Mouse (Mus musculus) T-helper 2 cell (primary cell): Measurements from ENCODE around the gene Itpkb.

Experiments used
- in situ Hi-C: fragments of 300-600 bp; cut with MboI, MseI; formaldehyde crosslinking; loops from one replicate; pipeline ENCODE4 v1.15.1; 2025; ENCODE audit warnings: high pct_unique_total_duplicates

Gene Itpkb

GRCm38 (mm10) chr1:180410306-180410705 is 80.0 kb downstream of the Itpkb start:
- in situ Hi-C loops: no loop called here

GRCm38 (mm10) chr1:180415064-180415463 is 84.8 kb downstream of the Itpkb start:
- in situ Hi-C loops: no loop called here

- in situ Hi-C loops: no loop called here
These were observed 85.6 kb downstream of the Itpkb start for GRCm38 (mm10) chr1:180415836-180416235.

GRCm38 (mm10) chr1:180417118-180417517 is 86.8 kb downstream of the Itpkb start:
- in situ Hi-C loops: no loop called here

GRCm38 (mm10) chr1:180419059-180419458 is 88.8 kb downstream of the Itpkb start:
- in situ Hi-C loops: no loop called here

- in situ Hi-C loops: loop anchor here (5.0 kb wide), 1 partner anchor 148 kb away; no protein-coding TSS in a partner anchor
These were observed 90.3 kb downstream of the Itpkb start for GRCm38 (mm10) chr1:180420496-180421164.

GRCm38 (mm10) chr1:180421165-180421909 is 91.1 kb downstream of the Itpkb start:
- in situ Hi-C loops: loop anchor here (5.0 kb wide), 1 partner anchor 149 kb away; no protein-coding TSS in a partner anchor

- in situ Hi-C loops: loop anchor here (5.0 kb wide), 1 partner anchor 150 kb away; no protein-coding TSS in a partner anchor
These were observed 92.0 kb downstream of the Itpkb start for GRCm38 (mm10) chr1:180422076-180422828.

GRCm38 (mm10) chr1:180423008-180423639 is 92.8 kb downstream of the Itpkb start:
- in situ Hi-C loops: loop anchor here (5.0 kb wide), 1 partner anchor 151 kb away; no protein-coding TSS in a partner anchor

- in situ Hi-C loops: loop anchor here (5.0 kb wide), 1 partner anchor 152 kb away; no protein-coding TSS in a partner anchor
These were observed 93.6 kb downstream of the Itpkb start for GRCm38 (mm10) chr1:180423931-180424330.

GRCm38 (mm10) chr1:180426405-180426804 is 96.1 kb downstream of the Itpkb start:
- in situ Hi-C loops: no loop called here

GRCm38 (mm10) chr1:180427685-180428084 is 97.4 kb downstream of the Itpkb start:
- in situ Hi-C loops: no loop called here

- in situ Hi-C loops: no loop called here
These were observed 97.9 kb downstream of the Itpkb start for GRCm38 (mm10) chr1:180428101-180428712.

GRCm38 (mm10) chr1:180428871-180429270 is 98.6 kb downstream of the Itpkb start:
- in situ Hi-C loops: no loop called here

- in situ Hi-C loops: loop anchor here (10.0 kb wide), 1 partner anchor 335 kb away; no protein-coding TSS in a partner anchor
These were observed 99.5 kb downstream of the Itpkb start for GRCm38 (mm10) chr1:180429819-180430218.

GRCm38 (mm10) chr1:180431833-180432232 is 101.5 kb downstream of the Itpkb start:
- in situ Hi-C loops: loop anchor here (10.0 kb wide), 1 partner anchor 333 kb away; no protein-coding TSS in a partner anchor

- in situ Hi-C loops: loop anchor here (10.0 kb wide), 1 partner anchor 332 kb away; no protein-coding TSS in a partner anchor
These were observed 102.8 kb downstream of the Itpkb start for GRCm38 (mm10) chr1:180433098-180433538.

- in situ Hi-C loops: loop anchor here (10.0 kb wide), 1 partner anchor 331 kb away; no protein-coding TSS in a partner anchor
These were observed 103.7 kb downstream of the Itpkb start for GRCm38 (mm10) chr1:180433796-180434566.

GRCm38 (mm10) chr1:180434925-180435324 is 104.6 kb downstream of the Itpkb start:
- in situ Hi-C loops: loop anchor here (5.0 to 10.0 kb wide), 2 partner anchors 37 to 330 kb away; no protein-coding TSS in a partner anchor

- in situ Hi-C loops: loop anchor here (5.0 to 10.0 kb wide), 2 partner anchors 33 to 325 kb away; no protein-coding TSS in a partner anchor
These were observed 109.2 kb downstream of the Itpkb start for GRCm38 (mm10) chr1:180439496-180439895.
